Mouse (Mus musculus): ENCODE measurements at regions not wholly inside any gene's neighbourhood (a gene's known extent, or its start where the extent isn't known, plus 50 kb on each side); places are given as distances from the start of the nearest gene placed in this dataset.

DNA sequence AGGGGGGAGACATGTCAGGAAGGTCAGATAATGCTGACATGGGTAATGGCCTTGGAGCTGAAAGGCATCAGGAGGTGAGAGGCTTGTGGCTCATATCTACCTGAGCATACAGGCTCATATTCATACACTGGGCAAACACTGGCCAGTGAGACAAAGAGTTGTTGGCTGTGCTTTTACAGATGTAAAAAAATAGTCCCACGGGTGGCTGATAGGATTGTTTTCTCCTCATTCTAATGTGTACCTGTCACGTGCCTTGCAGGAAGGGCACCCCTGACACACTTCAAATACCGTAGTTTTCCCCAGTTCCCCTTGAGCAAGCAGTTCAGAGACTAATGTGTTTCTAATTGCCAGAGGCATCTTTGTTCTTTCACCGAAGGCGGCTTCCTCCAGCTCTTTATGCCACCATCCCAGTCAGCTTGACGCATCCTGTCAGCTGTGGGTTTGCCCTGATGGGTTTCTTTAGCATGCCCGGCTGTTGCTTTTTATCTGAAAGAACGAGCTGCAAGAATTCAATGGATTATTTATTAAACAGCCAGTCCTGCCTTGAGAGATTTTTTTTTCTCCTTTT lies 107.9 kb upstream of the Trpc7 start:
- Histone ChIP-seq H3K9ac (replicated peaks; ENCODE audit: low read depth, low read length) (no peak overlapping the region), H3K4me2 (replicated peaks; ENCODE audit: low read depth, low read length) (no peak overlapping the region), H3K27me3 (ENCODE audit: control insufficient read depth, insufficient read depth, low read length) (no peaks in the 10 kb centered on the region), H3K27ac (ENCODE audit: low read length) (no peak overlapping the region), H3K4me1 (ENCODE audit: control insufficient read depth, insufficient read depth, low read length) (no peaks in the 10 kb centered on the region), H3K9me3 (ENCODE audit: control insufficient read depth, low read depth, low read length) (no peaks in the 10 kb centered on the region), H3K36me3 (ENCODE audit: control insufficient read depth, insufficient read depth, low read length) (no peaks in the 10 kb centered on the region), H3K4me3 (ENCODE audit: low read depth, low read length) (no peak overlapping the region)
- peak; percentile 71; the same call in 1 of the 2 replicates for ATAC-seq (ENCODE audit: insufficient number of reproducible peaks, insufficient read depth, low FRiP score, low read depth)
- WGBS = 37% methylated on average over 8 of the region's 8 CpGs

DNA sequence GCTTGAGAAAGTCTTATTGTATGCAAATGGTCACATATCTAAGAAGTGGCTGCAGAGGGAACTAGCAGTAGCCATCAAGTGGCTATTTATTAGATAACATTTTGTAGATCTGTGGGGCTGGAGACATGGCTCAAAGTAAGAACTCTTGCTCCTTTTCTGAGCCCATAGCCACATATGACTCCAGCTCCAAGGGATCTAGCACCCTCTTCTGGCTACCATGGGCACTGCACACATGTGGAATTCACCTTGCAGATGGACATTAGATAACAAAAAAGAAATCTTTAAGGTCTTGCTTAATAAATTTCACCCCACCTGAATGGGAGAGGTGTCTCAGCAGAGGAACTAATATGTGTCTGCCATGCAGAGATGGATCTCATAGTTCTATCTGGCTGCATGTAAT lies 96.2 kb upstream of the Trpc7 start:
- Histone ChIP-seq H3K36me3 (ENCODE audit: control insufficient read depth, insufficient read depth, low read length) (no peaks in the 10 kb centered on the region), H3K4me1 (ENCODE audit: control insufficient read depth, insufficient read depth, low read length) (no peaks in the 10 kb centered on the region), H3K4me2 (replicated peaks; ENCODE audit: low read depth, low read length) (no peak overlapping the region), H3K4me3 (ENCODE audit: low read depth, low read length) (no peak overlapping the region), H3K9ac (replicated peaks; ENCODE audit: low read depth, low read length) (no peak overlapping the region), H3K27ac (ENCODE audit: low read length) (no peak overlapping the region), H3K9me3 (ENCODE audit: control insufficient read depth, low read depth, low read length) (0 out of 2 replicates have a peak, but pooled peaks cover 3% of the 10 kb centered on the region), H3K27me3 (ENCODE audit: control insufficient read depth, insufficient read depth, low read length) (no peaks in the 10 kb centered on the region)
- no peak for ATAC-seq (ENCODE audit: insufficient number of reproducible peaks, insufficient read depth, low FRiP score, low read depth)

DNA sequence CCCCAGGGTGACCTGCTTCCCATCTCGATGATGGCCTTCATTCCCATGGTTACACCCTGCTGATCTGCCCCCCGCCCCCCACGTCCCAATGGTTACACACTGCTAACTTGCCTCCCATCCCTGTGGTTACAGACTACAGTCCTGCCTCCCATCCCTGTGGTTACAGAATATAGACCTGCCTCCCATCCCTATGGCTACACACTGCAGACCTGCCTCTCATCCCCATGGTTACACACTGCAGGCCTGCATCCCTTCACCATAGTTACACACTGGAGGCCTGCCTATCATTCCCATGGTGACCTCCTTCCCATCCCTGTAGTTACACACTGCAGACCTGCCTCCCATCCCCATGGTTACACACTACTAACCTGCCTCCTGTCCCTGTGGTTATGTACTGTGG lies 78.3 kb upstream of the Trpc7 start:
- H3K9ac ChIP-seq (replicated peaks; ENCODE audit: low read depth, low read length) = no peak overlapping the region
- H3K36me3 ChIP-seq (ENCODE audit: control insufficient read depth, insufficient read depth, low read length) = no peaks in the 10 kb centered on the region
- no peak overlapping the region for H3K4me2 ChIP-seq (replicated peaks; ENCODE audit: low read depth, low read length)
- no peak for ATAC-seq (ENCODE audit: insufficient number of reproducible peaks, insufficient read depth, low FRiP score, low read depth)
- H3K4me3 ChIP-seq (ENCODE audit: low read depth, low read length) = no peak overlapping the region
- no peaks in the 10 kb centered on the region for H3K27me3 ChIP-seq (ENCODE audit: control insufficient read depth, insufficient read depth, low read length)
- H3K9me3 ChIP-seq (ENCODE audit: control insufficient read depth, low read depth, low read length) = peaks cover 2% of the 10 kb centered on the region; the same call in 1 of the 2 replicates
- no peak overlapping the region for H3K27ac ChIP-seq (ENCODE audit: low read length)
- H3K4me1 ChIP-seq (ENCODE audit: control insufficient read depth, insufficient read depth, low read length) = no peaks in the 10 kb centered on the region
- 84% methylated on average over 3 of the region's 3 CpGs for WGBS

GRCm38 (mm10) chr13:56955358-56955757 lies 59.6 kb upstream of the Trpc7 start:
- no peaks in the 10 kb centered on the region for H3K9me3 ChIP-seq (ENCODE audit: control insufficient read depth, low read depth, low read length)
- ATAC-seq (ENCODE audit: insufficient number of reproducible peaks, insufficient read depth, low FRiP score, low read depth) = no peak
- no peaks in the 10 kb centered on the region for H3K36me3 ChIP-seq (ENCODE audit: control insufficient read depth, insufficient read depth, low read length)
- no peak overlapping the region for H3K27ac ChIP-seq (ENCODE audit: low read length)
- no peaks in the 10 kb centered on the region for H3K27me3 ChIP-seq (ENCODE audit: control insufficient read depth, insufficient read depth, low read length)
- no peak overlapping the region for H3K4me2 ChIP-seq (replicated peaks; ENCODE audit: low read depth, low read length)
- H3K4me1 ChIP-seq (ENCODE audit: control insufficient read depth, insufficient read depth, low read length) = no peaks in the 10 kb centered on the region
- H3K9ac ChIP-seq (replicated peaks; ENCODE audit: low read depth, low read length) = no peak overlapping the region
- no peak overlapping the region for H3K4me3 ChIP-seq (ENCODE audit: low read depth, low read length)
- 42% methylated on average over 5 of the region's 5 CpGs for WGBS

- Histone ChIP-seq H3K4me1 (ENCODE audit: control insufficient read depth, insufficient read depth, low read length) (no peaks in the 10 kb centered on the region), H3K9me3 (ENCODE audit: control insufficient read depth, low read depth, low read length) (no peaks in the 10 kb centered on the region), H3K4me2 (replicated peaks; ENCODE audit: low read depth, low read length) (no peak overlapping the region), H3K27me3 (ENCODE audit: control insufficient read depth, insufficient read depth, low read length) (no peaks in the 10 kb centered on the region), H3K4me3 (ENCODE audit: low read depth, low read length) (no peak overlapping the region), H3K27ac (ENCODE audit: low read length) (no peak overlapping the region), H3K36me3 (ENCODE audit: control insufficient read depth, insufficient read depth, low read length) (no peaks in the 10 kb centered on the region), H3K9ac (replicated peaks; ENCODE audit: low read depth, low read length) (no peak overlapping the region)
- 81% methylated on average over 6 of the region's 6 CpGs for WGBS
- no peak for ATAC-seq (ENCODE audit: insufficient number of reproducible peaks, insufficient read depth, low FRiP score, low read depth)
Observed at GRCm38 (mm10) chr13:56948086-56948485, 52.3 kb upstream of the Trpc7 start.

DNA sequence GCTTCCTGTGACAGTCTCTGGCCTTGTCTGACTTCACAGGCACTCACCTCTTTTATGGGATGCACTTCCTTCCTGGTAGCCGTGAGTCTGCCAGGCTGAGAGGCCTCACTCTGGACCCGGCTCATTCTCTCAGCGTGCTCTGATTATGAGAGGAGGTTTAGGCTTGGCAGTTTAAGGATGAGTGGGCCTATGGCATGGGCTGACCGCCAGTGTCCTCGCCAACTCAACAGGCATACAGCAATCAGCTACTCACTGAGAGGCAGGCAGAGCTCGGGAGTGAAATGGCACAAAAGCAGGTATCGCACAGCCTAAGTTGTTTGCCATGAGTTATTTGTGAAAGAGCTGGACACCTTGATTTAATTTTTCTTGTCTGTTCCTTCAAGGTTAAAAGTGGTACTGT lies 51.5 kb upstream of the Trpc7 start:
- H3K9me3 ChIP-seq (ENCODE audit: control insufficient read depth, low read depth, low read length) = no peaks in the 10 kb centered on the region
- no peak overlapping the region for H3K4me2 ChIP-seq (replicated peaks; ENCODE audit: low read depth, low read length)
- no peaks in the 10 kb centered on the region for H3K36me3 ChIP-seq (ENCODE audit: control insufficient read depth, insufficient read depth, low read length)
- no peaks in the 10 kb centered on the region for H3K27me3 ChIP-seq (ENCODE audit: control insufficient read depth, insufficient read depth, low read length)
- no peak overlapping the region for H3K4me3 ChIP-seq (ENCODE audit: low read depth, low read length)
- no peak overlapping the region for H3K27ac ChIP-seq (ENCODE audit: low read length)
- 86% methylated on average over 7 of the region's 7 CpGs for WGBS
- H3K4me1 ChIP-seq (ENCODE audit: control insufficient read depth, insufficient read depth, low read length) = no peaks in the 10 kb centered on the region
- ATAC-seq (ENCODE audit: insufficient number of reproducible peaks, insufficient read depth, low FRiP score, low read depth) = no peak
- H3K9ac ChIP-seq (replicated peaks; ENCODE audit: low read depth, low read length) = no peak overlapping the region

Data from stomach, embryonic 14.5 days (tissue).